Mouse (Mus musculus) hindbrain, embryonic 11.5 days (tissue): ENCODE measurements around the gene Pgp. TPM values are rescaled to one million over a fixed set of nuclear protein-coding genes. Genes with fewer than 3 reads are reported as not detected.
A peak's percentile ranks its signal among the peaks of the same experiment; 100 is the strongest.

Source experiments
- ATAC-seq: fragments of 200-750 bp; cut with Nextera tagmentation; 2 replicates; pipeline ENCODE4 v1.8.0; 2017; ENCODE audit warnings: mild to moderate bottlenecking, moderate TSS enrichment, moderate library complexity; ENCODE audit not compliant: low FRiP score
- DNase-seq: peaks from one replicate; pipeline ENCODE4 v3.0.0-alpha.2; 2015; ENCODE audit warnings: low spot score
- H3K27ac ChIP-seq: fragments of 300-500 bp; sonication (generic); 2 replicates; pipeline ENCODE4 v1.5.1; 2014; ENCODE audit warnings: mild to moderate bottlenecking, low read depth, low read length
- H3K27me3 ChIP-seq: fragments of 300-500 bp; sonication (generic); 2 replicates; pipeline ENCODE4 v1.6.1; 2014; ENCODE audit warnings: mild to moderate bottlenecking, low read length, moderate library complexity, mixed read lengths; ENCODE audit not compliant: control insufficient read depth, insufficient read depth
- H3K36me3 ChIP-seq: fragments of 300-500 bp; sonication (generic); 2 replicates; pipeline ENCODE4 v1.6.1; 2014; ENCODE audit warnings: mild to moderate bottlenecking, low read length, moderate library complexity, mixed read lengths; ENCODE audit not compliant: control insufficient read depth, insufficient read depth
- H3K4me1 ChIP-seq: fragments of 300-500 bp; sonication (generic); replicated peaks from 2 replicates; pipeline ENCODE4 v1.6.1; 2014; ENCODE audit warnings: low read length, mixed read lengths; ENCODE audit not compliant: control insufficient read depth, insufficient read depth
- H3K4me2 ChIP-seq: fragments of 300-500 bp; sonication (generic); replicated peaks from 2 replicates; pipeline ENCODE4 v1.6.1; 2014; ENCODE audit warnings: mild to moderate bottlenecking, low read depth, low read length
- H3K4me3 ChIP-seq: fragments of 300-500 bp; sonication (generic); 2 replicates; pipeline ENCODE4 v1.5.1; 2014; ENCODE audit warnings: low read depth, low read length
- H3K9ac ChIP-seq: fragments of 300-500 bp; sonication (generic); 2 replicates; pipeline ENCODE4 v1.6.1; 2014; ENCODE audit warnings: low read depth, low read length
- H3K9me3 ChIP-seq: fragments of 300-500 bp; sonication (generic); 2 replicates; pipeline ENCODE4 v1.6.1; 2016; ENCODE audit warnings: low read length; ENCODE audit not compliant: control insufficient read depth
- WGBS: fragments of 180-500 bp; shearing (Covaris S2); extraction: QIAGEN DNeasy Blood & Tissue Kit; methylation state at CpG from one replicate; pipeline ENCODE4 v1.1.7; 2014; 5-methylcytosine and 5-hydroxymethylcytosine counted together
- polyA plus RNA-seq: library from polyadenylated mRNA; unstranded; fragments of >200 nt; fragmentation: Nextera tagmentation; extraction: Ambion mirVana; gene quantifications from 2 replicates; pipeline ENCODE4 v1.2.1, GENCODE M21; 2014

Pgp gene
- polyA plus RNA-seq, 1 experiment from 2014 or later: 64.6 TPM

- Histone ChIP-seq H3K4me3 (no peak overlapping the region), H3K9ac (no peak overlapping the region), H3K27ac (no peak overlapping the region), H3K9me3 (no peaks in the 10 kb centered on the region), H3K4me2 (no peak overlapping the region), H3K4me1 (no peaks in the 10 kb centered on the region), H3K27me3 (no peaks in the 10 kb centered on the region), H3K36me3 (no peaks in the 10 kb centered on the region)
- DNase-seq (peak; percentile 62), ATAC-seq (0 out of 2 replicates have a peak, but pooled peaks have one; percentile 10)
- 81% methylated on average over 5 of the region's 5 CpGs for WGBS
Observed at GRCm38 (mm10) chr17:24437016-24437415, 33.2 kb upstream of the Pgp start.

DNA sequence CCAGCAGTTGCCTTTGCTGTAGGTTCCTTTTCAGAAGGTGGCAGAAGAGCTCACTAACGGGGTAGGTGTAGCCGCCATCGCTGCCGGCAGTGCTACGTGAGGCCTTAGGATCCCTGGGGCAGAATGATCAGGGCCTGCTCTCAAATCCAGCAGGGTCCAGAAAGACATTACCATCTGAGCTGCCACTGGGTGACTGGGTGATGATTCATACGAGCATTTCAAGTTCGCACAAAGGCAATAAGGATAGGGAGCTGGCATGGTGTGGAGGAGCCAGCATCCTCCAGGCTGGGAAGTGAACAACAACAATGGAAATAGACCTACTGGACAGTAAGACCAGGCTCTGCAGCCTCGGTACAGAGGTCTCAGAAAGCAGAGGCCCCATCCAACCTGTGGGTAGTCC is 29.8 kb upstream of the Pgp start:
- Histone ChIP-seq H3K36me3 (peaks cover 6% of the 10 kb centered on the region; the same call in 1 of the 2 replicates), H3K9me3 (no peaks in the 10 kb centered on the region), H3K4me1 (no peaks in the 10 kb centered on the region), H3K27me3 (no peaks in the 10 kb centered on the region), H3K4me2 (no peak overlapping the region), H3K4me3 (no peak overlapping the region), H3K9ac (no peak overlapping the region), H3K27ac (no peak overlapping the region)
- 96% methylated on average over 8 of the region's 8 CpGs for WGBS
- DNase-seq: no peak
- no peak for ATAC-seq

DNA sequence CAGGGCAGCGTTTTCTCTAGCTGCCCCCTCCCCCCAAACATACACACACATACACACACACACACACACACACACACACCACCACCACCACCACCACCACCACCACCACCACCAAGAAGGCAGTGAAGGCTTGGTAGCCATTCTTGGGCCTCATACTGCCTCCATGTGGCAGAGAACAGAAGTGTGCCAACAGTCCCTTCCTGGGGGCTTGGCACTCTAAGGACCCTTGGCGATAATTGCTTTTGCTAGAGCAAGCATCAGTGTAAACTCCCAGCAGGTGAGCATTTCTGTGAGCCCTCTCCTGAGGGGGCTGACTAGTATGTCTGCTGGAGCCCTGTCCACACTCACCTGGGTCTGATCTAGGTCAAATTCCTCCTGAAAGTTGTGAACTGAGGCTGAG is 29.0 kb upstream of the Pgp start:
- Histone ChIP-seq H3K4me3 (no peak overlapping the region), H3K9ac (no peak overlapping the region), H3K4me1 (no peaks in the 10 kb centered on the region), H3K27ac (no peak overlapping the region), H3K27me3 (no peaks in the 10 kb centered on the region), H3K9me3 (no peaks in the 10 kb centered on the region), H3K36me3 (peaks cover 7% of the 10 kb centered on the region; the same call in 1 of the 2 replicates), H3K4me2 (no peak overlapping the region)
- no peak for ATAC-seq
- 37% methylated on average over 2 of the region's 2 CpGs for WGBS
- peak; percentile 19 for DNase-seq

DNA sequence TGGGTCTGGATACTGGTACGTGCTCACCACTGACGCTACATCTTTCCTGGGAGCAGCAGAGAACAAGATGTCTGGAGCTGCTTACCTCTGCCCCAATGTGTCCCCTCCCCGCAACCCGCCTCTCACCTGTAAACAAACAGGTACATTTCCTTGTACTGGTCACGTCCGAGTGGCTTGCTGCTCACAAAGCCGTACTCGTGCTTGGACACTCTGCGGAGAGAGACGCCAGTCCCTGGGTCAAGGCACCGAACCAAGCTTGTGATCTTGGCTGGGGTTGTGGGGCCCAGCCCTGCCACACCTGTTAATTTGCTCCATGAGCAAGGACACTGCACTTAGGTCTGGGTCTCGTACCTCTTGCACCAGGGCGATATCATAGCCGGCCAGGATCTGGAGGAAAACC is 28.1 kb upstream of the Pgp start:
- no peak for ATAC-seq
- H3K36me3 ChIP-seq: peaks cover 16% of the 10 kb centered on the region; the same call in 1 of the 2 replicates
- no peaks in the 10 kb centered on the region for H3K27me3 ChIP-seq

DNA sequence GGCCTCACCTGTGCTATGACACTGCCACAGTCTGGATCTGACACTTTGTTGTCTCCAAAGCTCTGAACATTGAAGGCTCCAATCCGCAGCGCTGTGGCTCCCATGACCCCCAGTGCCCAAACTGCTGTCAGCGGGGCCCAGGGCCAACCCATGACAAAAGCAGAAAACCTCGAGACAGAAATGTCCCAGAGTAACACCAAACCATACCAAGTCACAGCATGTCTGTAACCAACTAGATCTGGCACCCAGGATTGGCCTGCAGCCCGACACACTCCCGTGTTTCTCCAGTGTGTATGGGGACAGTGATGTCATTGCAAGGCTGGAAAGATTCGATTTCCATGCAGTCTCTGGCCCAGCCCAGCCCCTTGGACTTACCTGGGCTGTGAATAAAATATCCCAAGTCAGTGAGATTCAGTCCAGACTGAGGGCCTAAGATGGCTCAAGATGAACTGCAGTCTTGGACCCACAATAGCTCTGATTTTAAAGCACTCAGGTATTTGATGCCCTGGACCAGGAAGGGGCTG is 27.5 kb upstream of the Pgp start, which contains the start of gene Dnase1l2:
Gene Dnase1l2 (minus strand): TSS at position 474 of the 524 bp plus-strand sequence.
- no peak within 1 kb of the TSS for H3K4me3 ChIP-seq
- no peaks in the 10 kb centered on the region for H3K4me1 ChIP-seq
- no peaks in the 10 kb centered on the region for H3K27me3 ChIP-seq
- 91% methylated on average over 7 of the region's 7 CpGs for WGBS
- H3K9me3 ChIP-seq: no peaks in the 10 kb centered on the region
- H3K27ac ChIP-seq: no peak within 1 kb of the TSS
- H3K9ac ChIP-seq: no peak within 1 kb of the TSS
- DNase-seq: no peak
- H3K36me3 ChIP-seq: peaks cover 18% of the 10 kb centered on the region; the same call in 1 of the 2 replicates
- no peak for ATAC-seq
- no peak within 1 kb of the TSS for H3K4me2 ChIP-seq

More for the DNA sequence above, 28.1 kb upstream of the Pgp start:
- Histone ChIP-seq H3K27ac (no peak overlapping the region), H3K4me3 (no peak overlapping the region), H3K9me3 (no peaks in the 10 kb centered on the region), H3K4me1 (no peaks in the 10 kb centered on the region), H3K9ac (no peak overlapping the region), H3K4me2 (no peak overlapping the region)
- no peak for DNase-seq
- 91% methylated on average over 14 of the region's 14 CpGs for WGBS

DNA sequence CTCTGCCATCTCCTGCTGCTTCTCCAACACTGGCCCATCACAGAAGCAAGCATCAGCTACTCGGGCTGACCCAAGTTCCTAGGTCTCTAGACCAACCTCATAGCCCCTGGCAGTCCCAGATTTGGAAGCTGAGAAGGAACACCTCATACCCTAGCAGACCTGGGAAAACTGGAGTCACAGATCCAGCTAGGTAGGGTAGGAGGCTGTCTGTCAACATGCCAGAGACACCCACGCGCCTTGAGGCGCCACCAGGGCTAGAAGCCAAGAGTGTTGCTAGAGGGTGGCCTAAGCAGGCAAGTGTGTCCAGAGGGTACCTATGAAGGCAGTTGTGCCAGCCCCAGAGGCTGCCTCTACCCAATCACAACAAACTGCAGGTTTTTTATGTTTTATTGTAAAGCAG is 26.8 kb upstream of the Pgp start:
- WGBS: 91% methylated on average over 4 of the region's 4 CpGs
- DNase-seq (no peak), ATAC-seq (no peak)
- Histone ChIP-seq H3K36me3 (peaks cover 18% of the 10 kb centered on the region; the same call in 1 of the 2 replicates), H3K4me1 (no peaks in the 10 kb centered on the region), H3K9ac (no peak overlapping the region), H3K4me2 (no peak overlapping the region), H3K9me3 (no peaks in the 10 kb centered on the region), H3K27me3 (no peaks in the 10 kb centered on the region), H3K4me3 (no peak overlapping the region), H3K27ac (no peak overlapping the region)

- H3K9ac ChIP-seq: no peak overlapping the region
- H3K27me3 ChIP-seq: no peaks in the 10 kb centered on the region
- H3K36me3 ChIP-seq: peaks cover 18% of the 10 kb centered on the region; the same call in 1 of the 2 replicates
- no peaks in the 10 kb centered on the region for H3K4me1 ChIP-seq
- no peak overlapping the region for H3K4me3 ChIP-seq
- DNase-seq: no peak
- no peaks in the 10 kb centered on the region for H3K9me3 ChIP-seq
- H3K27ac ChIP-seq: no peak overlapping the region
- ATAC-seq: no peak
- H3K4me2 ChIP-seq: no peak overlapping the region
- 90% methylated on average over 8 of the region's 8 CpGs for WGBS
Observed at GRCm38 (mm10) chr17:24446590-24446989, 23.6 kb upstream of the Pgp start.

- H3K4me3 ChIP-seq: no peak overlapping the region
- WGBS: 92% methylated on average over 6 of the region's 6 CpGs
- no peaks in the 10 kb centered on the region for H3K27me3 ChIP-seq
- H3K36me3 ChIP-seq: peaks cover 13% of the 10 kb centered on the region; the same call in 1 of the 2 replicates
- no peak overlapping the region for H3K27ac ChIP-seq
- ATAC-seq (no peak), DNase-seq (no peak)
- H3K4me1 ChIP-seq: 0 out of 2 replicates have a peak, but pooled peaks cover 2% of the 10 kb centered on the region
- no peak overlapping the region for H3K4me2 ChIP-seq
- no peak overlapping the region for H3K9ac ChIP-seq
- H3K9me3 ChIP-seq: no peaks in the 10 kb centered on the region
Observed at GRCm38 (mm10) chr17:24449507-24449906, 20.7 kb upstream of the Pgp start.

DNA sequence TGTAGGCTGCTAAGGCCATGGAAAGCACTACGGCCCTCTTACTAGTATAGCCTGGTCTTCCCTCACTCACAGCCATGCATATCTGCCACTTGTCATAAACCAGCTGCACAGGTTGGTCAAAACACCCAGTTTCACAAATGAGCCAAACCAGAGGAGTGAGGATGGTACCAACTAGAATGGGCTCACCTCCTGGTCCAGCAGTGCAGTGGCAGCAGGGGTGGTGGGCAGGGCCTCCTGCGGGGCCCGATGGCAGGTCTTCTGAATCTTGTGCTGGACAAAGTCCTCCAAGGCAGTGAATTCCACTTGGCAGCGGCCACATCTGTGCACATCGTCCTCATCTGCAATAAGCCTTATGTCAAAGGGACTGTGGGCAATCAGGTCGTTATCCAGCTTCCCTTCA is 19.0 kb upstream of the Pgp start:
- H3K4me3 ChIP-seq: no peak overlapping the region
- H3K27me3 ChIP-seq: no peaks in the 10 kb centered on the region
- H3K9ac ChIP-seq: no peak overlapping the region
- 0 out of 2 replicates have a peak, but pooled peaks cover 2% of the 10 kb centered on the region for H3K4me1 ChIP-seq
- DNase-seq (no peak), ATAC-seq (no peak)
- no peaks in the 10 kb centered on the region for H3K9me3 ChIP-seq
- H3K4me2 ChIP-seq: no peak overlapping the region
- WGBS: 97% methylated on average over 6 of the region's 6 CpGs
- no peak overlapping the region for H3K27ac ChIP-seq
- H3K36me3 ChIP-seq: 0 out of 2 replicates have a peak, but pooled peaks cover 11% of the 10 kb centered on the region
